Mouse (Mus musculus) embryo, embryonic 11 days (tissue): ENCODE results near the gene Gm3415.

Experiments
- DNase-seq: peaks from one replicate; pipeline ENCODE4 v3.0.0-alpha.2; 2015

Gene Gm3415

DNA sequence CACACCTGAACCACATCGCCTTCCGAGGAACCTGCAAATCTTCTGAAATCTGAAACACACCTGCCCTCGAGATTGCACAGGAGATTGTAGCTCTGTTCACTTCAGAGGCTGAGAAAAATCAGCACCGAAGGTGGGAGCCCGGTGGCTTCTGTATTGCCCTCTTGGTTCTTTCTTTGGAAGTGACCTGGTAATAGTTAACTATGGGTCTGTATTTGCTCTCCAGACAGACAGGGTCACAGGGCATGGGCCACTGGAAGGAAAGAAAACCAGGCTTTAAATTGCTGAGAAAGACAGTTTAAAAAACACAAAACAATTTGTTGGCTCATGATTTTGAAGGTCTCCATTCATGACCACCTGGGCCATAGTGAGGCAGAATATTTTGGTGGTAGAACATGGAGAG lies 44.0 kb downstream of the Gm3415 start:
- DNase-seq: no peak

DNA sequence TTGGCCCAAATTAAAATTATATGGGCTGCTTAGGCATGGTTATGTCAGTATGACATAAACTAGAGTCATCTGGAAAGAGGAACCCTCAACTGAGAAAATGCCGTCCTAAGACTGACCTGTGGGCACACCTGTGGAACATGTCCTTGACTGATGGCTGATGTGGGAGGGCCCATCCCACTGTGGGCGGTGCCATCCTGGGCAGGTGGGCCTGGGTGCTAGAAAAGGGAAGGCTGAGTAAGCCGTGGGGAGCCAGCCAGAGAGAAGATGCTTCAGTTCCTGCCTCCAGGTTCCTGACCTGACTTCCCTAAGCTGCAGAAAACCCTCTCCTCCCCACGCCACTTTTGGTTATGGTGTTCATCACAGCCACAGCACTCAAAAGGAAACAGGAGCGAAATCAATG lies 50.3 kb downstream of the Gm3415 start:
- no peak for DNase-seq

DNA sequence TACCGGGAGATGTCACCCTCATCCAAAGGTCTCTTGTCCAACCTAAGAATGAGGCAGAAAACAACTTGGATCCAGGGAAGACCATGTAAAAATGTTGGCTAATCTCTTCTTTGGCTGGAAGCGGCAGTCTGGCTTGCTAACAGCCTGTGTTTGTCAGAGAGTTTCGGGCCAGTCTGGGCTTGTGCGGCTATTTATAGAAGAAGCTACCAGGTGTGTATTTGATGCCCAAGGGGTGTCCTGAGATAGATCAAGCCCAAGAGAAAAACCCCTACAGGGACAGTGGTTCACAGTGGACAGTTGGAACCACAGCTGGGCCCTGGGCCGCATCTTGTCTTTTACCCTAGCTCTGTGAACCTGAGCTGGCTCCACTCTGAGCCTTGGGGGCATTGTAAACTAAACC lies 51.0 kb downstream of the Gm3415 start:
- DNase-seq: no peak

DNA sequence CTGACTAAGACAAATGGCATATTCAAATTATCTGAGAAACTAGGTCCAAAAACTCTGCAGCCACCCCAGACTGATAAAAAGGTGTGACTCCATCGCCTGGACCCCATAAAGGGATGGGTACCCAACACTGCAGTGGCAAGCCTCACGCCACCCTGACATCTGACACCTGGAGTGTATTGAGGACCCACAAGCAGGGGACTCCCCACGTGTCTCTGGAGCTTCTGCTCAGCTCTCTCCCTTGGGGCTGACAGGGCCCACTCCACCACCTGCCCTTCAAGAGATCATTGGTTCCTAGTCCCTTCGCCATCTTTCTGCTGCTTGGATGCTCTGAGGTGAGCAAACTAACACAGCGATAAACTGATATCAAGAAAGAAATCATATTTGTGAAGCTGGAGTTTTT lies 51.9 kb downstream of the Gm3415 start:
- DNase-seq: no peak
